Mouse (Mus musculus) right cerebral cortex, postnatal 14 days (tissue): ENCODE results near the gene Galnt11.
"Not testable (repeated sequence)": the region's sequence is repeated elsewhere in the genome, so short reads cannot be mapped to it uniquely, and the experiment has no call there.

Experiments used
- DNase-seq: peaks from one replicate; pipeline ENCODE4 v3.0.0; 2022

Galnt11 gene

DNA sequence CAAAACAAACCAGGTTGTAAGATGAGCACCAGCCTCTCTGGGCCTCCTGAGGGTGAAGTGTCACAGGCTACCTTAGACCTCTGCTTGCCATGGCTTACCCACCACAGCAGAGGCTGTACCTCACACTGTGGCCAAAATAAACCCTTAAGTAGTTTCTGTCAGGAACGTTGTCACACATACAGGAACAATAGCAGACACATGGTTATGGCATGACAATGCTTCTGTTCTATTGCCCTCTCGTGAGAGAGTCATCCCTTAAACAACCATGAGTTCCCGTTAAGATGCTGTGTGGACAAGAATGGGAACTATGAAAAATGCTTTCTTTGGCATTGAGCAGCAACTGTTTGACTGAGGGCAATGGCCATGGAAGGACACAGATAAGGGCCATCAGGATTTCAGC, at the start of gene Galnt11:
Gene Galnt11, plus strand, starts transcription at position 301 of the 400 bp plus-strand sequence.
- no peak for DNase-seq

DNA sequence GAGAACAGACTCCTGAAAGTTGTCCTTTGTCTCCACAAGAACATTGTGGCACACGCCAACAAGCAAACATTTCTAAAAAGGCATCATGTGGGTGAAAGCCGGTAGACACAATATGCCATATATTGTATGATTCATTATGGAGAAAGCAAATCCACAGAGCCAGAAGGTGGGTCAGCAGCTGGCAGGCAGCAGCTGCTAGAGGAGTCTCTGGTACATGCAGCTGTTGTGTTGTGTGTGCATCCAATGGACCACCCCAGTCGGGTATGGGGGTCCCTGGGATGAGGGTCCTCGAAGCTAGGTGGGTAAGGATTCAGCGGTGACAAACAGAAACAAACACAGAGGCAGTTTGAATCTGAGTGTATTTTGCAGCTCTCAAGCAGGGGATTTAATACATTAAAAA, 43.8 kb upstream of the Galnt11 start:
- DNase-seq = not testable (repeated sequence)

DNA sequence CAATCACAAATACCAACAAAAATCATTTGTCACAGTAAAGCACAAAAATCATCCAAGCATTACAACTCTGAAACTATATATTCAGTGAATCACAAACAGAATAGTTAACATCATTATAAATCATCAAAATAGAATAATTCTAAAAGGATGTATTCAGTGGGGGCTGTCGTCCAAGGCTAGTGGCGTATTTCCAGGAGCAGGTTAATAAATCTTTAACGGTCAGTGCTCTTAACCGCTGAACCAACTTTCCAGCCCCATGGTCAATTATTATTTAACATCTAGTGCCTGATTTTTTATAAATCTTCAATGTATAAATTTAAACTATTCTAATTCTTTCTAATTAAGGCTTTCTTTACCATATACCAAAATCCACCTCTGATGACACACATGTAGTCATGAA, 43.2 kb upstream of the Galnt11 start:
- not testable (repeated sequence) for DNase-seq

- DNase-seq = no peak
Observed at GRCm38 (mm10) chr5:25179284-25179683, 42.4 kb upstream of the Galnt11 start.

DNA sequence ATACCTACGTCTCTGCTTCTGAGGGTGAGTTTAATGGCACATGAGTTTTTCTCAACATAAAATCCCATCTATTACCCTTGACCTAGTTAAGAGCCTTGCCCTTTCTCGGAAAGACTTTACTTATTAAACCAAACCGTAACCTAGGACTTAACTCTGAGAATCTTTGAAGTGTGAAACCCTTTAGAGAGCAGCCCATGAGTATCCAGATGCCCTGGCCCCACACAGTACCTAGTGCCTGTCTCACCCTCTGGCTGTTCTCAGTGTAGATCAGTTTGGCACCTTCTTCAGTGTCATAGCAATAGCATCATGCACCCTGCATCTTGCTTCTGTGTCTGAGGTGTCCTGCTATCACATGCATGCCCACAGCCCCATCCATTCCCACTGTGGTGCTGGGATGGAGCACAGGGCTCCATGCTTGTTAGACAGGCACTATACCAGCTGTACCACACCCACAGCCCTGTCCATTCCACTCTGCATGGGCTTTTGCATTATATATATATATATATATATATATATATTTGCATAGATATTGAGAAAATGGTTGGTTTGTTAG, 41.7 kb upstream of the Galnt11 start:
- no peak for DNase-seq

- no peak for DNase-seq
Observed at GRCm38 (mm10) chr5:25181004-25181531, 40.6 kb upstream of the Galnt11 start, which contains the start of gene Galntl5. Galntl5 (plus strand) TSS chr5:25181460.

- no peak for DNase-seq
Observed at GRCm38 (mm10) chr5:25183595-25183994, 38.1 kb upstream of the Galnt11 start.

GRCm38 (mm10) chr5:25184594-25184993, 37.1 kb upstream of the Galnt11 start:
- no peak for DNase-seq

- no peak for DNase-seq
Observed at GRCm38 (mm10) chr5:25187727-25188126, 34.0 kb upstream of the Galnt11 start.

GRCm38 (mm10) chr5:25188802-25189201, 32.9 kb upstream of the Galnt11 start:
- no peak for DNase-seq

- no peak for DNase-seq
Observed at GRCm38 (mm10) chr5:25190521-25190920, 31.2 kb upstream of the Galnt11 start.

DNA sequence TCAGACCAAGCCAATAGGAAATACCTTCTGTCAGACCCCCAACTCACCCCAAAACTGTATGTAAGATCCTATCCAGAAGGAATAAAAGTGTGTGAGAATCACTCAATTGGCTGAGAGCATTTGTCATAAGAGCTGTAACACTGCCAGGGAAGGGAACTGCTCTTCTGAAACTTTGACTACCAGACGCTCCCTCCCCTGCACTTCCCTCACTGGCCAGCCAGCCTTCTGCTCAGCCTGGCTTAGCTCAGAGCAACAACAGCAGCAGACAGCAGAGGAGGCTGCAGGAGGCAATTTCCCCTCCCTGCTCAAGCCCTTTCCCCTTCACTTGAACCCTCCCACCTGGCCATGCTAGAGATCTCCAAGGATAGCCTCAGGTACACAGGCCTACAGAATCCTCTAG, 9.8 kb upstream of the Galnt11 start:
- DNase-seq = no peak

DNA sequence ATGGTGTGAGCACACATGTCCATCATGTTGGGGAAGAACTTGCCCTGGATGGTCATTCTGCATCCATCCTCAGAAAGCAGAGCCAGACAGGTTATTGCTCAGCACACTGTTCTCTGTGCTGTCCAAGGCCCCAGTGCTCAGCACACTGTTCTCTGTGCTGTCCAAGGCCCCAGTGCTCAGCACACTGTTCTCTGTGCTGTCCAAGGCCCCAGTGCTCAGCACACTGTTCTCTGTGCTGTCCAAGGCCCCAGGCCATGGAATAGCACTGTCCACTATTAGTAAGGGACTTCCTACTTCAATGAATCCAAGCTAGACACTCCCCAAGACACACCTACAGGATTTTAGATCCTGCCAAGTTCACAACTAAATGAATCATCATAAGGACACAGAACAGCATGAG, 8.5 kb upstream of the Galnt11 start:
- DNase-seq = not testable (repeated sequence)

- no peak for DNase-seq
Observed at GRCm38 (mm10) chr5:25215006-25215405, 6.7 kb upstream of the Galnt11 start.

- DNase-seq = peak; percentile 96
Observed at GRCm38 (mm10) chr5:25222752-25223702, 1.3 kb downstream of the Galnt11 start, which contains the start of gene E130116L18Rik. E130116L18Rik (minus strand) TSS chr5:25223153.

DNA sequence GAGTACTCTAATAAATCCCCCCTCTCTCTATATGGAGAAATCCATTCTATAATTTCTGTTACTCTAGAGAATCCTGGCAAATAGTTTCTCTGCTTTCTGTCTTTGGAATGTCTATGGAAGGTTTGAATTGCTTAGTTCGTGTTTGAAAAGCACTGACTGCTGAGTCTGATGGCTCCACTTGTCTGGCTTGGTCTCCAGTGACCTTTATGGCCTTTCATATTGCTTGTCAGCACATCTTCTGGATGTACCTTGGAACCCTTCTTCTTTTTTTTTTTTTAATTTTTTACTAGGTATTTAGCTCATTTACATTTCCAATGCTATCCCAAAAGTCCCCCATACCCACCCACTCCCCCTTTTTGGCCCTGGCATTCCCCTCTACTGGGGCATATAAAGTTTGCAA, 2.7 kb downstream of the Galnt11 start:
- DNase-seq = not testable (repeated sequence)

- DNase-seq = no peak
Observed at GRCm38 (mm10) chr5:25243101-25243500, 21.4 kb downstream of the Galnt11 start.

- DNase-seq = no peak
Observed at GRCm38 (mm10) chr5:25245806-25246472, 24.2 kb downstream of the Galnt11 start.

DNA sequence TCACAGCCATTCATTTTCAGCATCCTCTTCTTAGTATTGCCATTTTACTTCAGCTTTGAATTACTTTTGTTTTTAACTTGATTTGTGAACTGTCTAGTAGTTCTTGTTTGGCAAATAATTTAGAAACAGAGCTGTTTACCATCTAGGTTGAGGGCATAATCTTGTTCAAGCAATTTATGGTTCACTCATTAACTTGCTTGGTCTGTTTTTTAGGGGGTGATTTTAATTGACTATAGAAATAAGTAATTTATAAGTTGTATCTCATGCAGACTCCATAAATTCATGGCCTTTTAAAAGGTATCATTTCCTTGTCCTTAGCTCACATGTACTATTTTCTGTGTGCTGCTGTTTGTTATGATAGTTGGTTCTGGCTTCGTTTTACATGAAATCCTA, 24.8 kb downstream of the Galnt11 start:
- no peak for DNase-seq

GRCm38 (mm10) chr5:25247036-25247435, 25.3 kb downstream of the Galnt11 start:
- DNase-seq = no peak

GRCm38 (mm10) chr5:25252423-25252822, 30.7 kb downstream of the Galnt11 start:
- no peak for DNase-seq

GRCm38 (mm10) chr5:25252825-25253544, 31.3 kb downstream of the Galnt11 start:
- DNase-seq = no peak

GRCm38 (mm10) chr5:25254491-25254890, 32.8 kb downstream of the Galnt11 start:
- no peak for DNase-seq
